Mouse (Mus musculus) cerebellum, postnatal 4 days (tissue): ENCODE measurements at regions not wholly inside any gene's neighbourhood (a gene's known extent, or its start where the extent isn't known, plus 50 kb on each side); places are given as distances from the start of the nearest gene placed in this dataset.

Experiments used
- DNase-seq, 2 experiments: peaks; one replicate each; pipeline ENCODE4 v3.0.0; 2022; ENCODE audit warnings: low spot score in 2 of 2, mixed read lengths in 1 of 2

DNA sequence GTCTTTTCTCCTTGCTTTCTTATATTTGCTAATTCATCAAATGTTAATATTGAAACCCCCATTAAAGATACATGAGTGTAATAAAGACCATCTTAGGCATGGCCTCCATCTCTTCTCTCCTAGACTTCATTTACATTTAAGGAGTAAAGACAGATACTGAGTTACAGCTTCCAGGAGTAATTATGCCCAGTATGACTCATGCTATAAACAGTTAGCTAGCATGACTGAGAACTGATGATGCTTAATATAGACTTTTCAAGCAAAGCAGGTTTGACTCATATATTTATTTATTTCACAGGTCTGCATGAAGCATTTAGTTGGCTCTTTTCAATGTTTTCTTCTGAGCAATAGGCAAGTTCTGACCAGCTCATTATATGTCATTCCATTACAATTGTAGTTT, 453.7 kb upstream of the Cntn6 start:
- DNase-seq, result no peak

DNA sequence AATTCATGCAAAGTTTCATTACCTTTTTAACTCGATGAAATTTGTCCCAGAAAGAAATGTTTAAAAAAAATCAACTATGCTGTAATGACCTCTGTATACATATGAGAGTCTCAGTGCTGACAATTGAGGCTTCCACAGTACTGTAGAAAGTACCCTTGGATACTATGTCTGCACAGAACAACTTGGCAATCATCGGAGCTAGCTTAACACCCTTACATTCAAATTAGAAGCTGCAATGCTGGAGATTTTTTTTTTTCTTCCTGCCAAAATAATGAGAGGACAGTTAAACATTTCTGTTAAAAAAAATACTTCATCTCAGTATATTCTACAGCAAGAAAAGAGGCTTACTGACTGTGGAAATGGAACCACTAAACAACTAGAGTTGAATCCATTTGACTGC, 452.1 kb upstream of the Cntn6 start:
- no peak for DNase-seq

DNA sequence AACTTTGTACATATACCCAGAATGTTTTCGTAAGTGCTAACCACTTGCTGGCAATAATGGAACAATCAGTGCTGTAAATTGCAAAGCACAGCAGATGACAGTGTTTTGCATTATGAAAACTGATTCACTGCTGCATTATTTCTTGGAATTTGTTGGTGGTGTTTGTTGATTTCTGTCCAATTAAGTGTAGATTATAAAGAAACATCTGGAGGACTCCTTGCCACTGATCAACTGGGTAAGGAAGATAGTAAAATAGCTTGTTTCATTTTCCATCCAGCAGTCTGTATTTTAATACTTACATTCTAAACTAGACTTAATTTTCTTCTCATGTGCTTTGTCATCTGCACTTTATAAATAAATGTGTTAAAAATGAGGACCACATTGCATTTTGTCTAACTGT, 436.6 kb upstream of the Cntn6 start:
- no peak for DNase-seq

DNA sequence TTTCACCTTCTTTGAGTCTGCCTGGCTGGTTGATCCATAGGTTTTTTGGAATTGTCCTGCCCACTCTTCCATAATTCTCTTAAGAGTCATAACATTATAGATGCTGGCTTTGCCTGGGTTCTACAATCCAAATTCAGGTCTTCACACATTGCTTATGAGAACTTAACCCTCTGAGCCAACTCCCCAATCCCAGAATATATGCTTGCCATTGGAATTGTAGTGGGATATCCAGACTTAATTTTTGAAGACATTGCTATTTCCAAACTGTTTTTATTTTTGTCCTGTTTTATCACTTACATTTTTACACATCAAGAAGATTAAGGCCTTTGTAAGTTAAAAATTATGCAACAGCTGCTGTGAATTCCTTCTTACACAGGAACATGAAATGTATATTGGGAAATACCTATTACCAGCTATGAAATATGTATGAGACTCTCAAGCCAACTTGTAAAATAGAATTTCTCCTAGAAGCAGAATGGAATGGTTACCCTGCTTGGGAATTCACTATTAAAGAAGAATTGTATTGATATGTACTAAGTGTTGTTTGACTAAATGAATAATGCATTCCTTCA, 430.8 kb upstream of the Cntn6 start:
- no peak for DNase-seq

DNA sequence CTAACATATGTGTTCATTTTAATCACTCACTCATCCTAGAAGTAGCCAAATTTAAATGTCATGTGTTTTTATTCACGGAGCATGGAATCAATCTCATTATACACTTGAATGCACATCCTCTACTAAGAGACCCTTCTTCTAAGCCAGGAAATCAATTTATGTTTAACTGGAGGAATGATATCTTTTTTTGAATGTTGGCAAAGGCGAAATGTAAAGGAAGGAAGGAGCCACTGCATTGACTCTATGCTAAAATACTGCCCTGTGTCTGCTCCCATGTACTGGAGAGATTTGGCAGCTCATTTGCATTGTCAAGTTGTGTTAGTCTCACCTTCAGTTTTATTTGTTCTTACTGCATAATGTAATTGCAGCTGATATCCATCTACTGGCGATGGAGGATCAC, 412.0 kb upstream of the Cntn6 start:
- no peak for DNase-seq

DNA sequence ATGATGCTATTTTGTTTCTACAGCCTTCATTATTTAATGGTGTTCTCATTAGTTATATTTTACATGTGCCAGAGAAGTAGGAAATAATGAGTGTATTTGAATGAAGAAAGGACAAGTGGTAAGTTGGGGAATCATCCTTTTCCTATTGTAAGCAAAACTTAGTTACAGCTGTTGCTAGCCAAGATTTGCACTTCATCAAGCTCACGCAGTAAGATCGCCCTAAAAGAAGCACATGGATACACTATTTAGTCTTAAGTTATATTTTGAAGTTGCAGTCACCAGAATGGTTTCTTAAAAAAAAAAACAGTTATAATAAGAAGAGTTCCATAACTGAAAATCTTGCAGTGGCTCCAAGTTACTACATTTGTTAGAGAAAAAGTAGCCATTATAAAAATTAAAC, 410.3 kb upstream of the Cntn6 start:
- no peak for DNase-seq

DNA sequence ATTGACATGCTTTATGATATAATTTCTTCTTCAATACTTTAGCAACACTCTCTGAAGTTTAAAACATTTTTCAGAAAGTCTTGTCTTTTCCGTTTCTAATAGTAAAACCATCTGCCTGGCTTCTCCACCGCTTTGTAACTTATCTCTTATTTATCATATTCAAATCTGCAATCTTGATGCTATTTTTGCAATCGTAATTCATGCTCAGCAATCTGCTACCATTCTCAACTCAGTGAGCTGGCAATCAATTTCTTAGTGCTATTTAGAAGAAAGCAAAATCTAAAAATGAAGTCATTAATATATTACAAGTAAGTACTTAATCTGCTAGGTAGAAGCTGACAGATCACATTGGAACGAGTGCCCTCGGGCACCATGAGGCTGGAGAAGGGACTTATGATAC, 384.2 kb upstream of the Cntn6 start:
- no peak for DNase-seq
